Mouse (Mus musculus): Measurements from ENCODE around the gene Apbb2. TPM values are rescaled to one million over a fixed set of nuclear protein-coding genes. Genes with fewer than 3 reads are reported as not detected.

The Apbb2 gene
- polyA plus RNA-seq, 2 experiments: 15.8 to 45.8 TPM

DNA sequence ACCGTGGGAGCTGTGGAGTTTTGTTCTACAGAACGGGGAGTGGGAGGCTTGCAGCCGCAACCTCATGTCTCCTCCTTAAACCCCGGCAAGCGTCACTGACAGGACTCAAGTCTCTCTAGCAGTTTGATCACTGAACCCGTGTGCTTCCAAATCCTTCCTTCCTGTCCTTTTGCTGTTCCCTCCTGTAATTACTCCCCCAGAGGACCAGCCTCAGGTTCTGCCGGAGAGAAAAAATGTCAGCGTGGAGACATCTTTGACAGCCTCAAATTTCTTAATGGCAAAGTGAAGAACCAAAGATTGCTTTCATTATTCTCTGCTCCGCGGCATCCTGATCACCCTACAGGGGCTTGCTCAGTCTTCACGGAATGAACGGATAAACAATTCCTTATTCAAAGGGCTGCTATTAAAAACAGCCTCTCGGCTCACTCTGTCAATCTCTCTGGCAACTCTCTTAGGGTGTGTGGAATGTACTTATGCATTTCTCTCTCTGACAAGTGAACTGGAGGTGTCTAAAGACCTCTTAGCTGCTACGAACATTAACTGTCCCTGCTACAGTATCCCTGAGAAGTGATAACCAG lies 298.7 kb downstream of the Apbb2 start:
- no peaks in the 10 kb centered on the region for H3K27me3 ChIP-seq (ENCODE audit: control insufficient read depth, insufficient read depth, low read length)
- no peak overlapping the region for H3K9ac ChIP-seq (ENCODE audit: low read depth, low read length, severe bottlenecking)
- H3K4me3 ChIP-seq (replicated peaks; ENCODE audit: low read length): no peak overlapping the region
- no peaks in the 10 kb centered on the region for H3K9me3 ChIP-seq (ENCODE audit: control insufficient read depth, low read length)
- H3K27ac ChIP-seq (replicated peaks; ENCODE audit: low read depth, low read length): no peak overlapping the region
- no peaks in the 10 kb centered on the region for H3K4me1 ChIP-seq (ENCODE audit: control insufficient read depth, insufficient read depth, low read length)
- DNase-seq (ENCODE audit: low spot score) (no peak), ATAC-seq (ENCODE audit: low FRiP score, low read depth) (no peak)
- H3K36me3 ChIP-seq (ENCODE audit: control insufficient read depth, insufficient read depth, low read length): no peaks in the 10 kb centered on the region
- TF ChIP-seq POLR2A (IDR thresholded peaks at IDR 0.05; ENCODE audit: borderline replicate concordance, extremely low read depth, insufficient read depth, insufficient read length): no peak
- no peak overlapping the region for H3K4me2 ChIP-seq (replicated peaks; ENCODE audit: low read depth, low read length, severe bottlenecking)
- WGBS: 65% methylated on average over 14 of the region's 14 CpGs

DNA sequence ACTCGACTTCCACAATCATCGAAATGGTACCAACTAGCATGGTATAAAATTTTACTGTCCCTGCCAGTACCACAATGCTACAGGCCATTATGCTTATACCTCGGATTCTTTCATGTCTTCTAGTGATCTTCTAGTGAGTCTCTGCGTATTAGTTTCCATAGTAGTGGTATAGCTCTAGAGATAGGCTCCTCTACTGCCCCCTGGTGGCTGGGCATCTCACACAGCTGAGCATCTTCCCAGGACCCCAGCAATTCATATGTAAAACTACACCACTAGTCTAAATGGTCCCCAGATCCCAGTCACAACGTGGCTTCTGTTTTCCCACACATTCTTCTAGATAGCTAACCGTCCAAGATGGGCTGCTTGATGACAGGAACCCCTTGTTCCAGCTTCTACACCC lies 299.2 kb downstream of the Apbb2 start:
- Histone ChIP-seq H3K4me2 (replicated peaks; ENCODE audit: low read depth, low read length, severe bottlenecking) (no peak overlapping the region), H3K9me3 (ENCODE audit: control insufficient read depth, low read length) (no peaks in the 10 kb centered on the region), H3K4me1 (ENCODE audit: control insufficient read depth, insufficient read depth, low read length) (no peaks in the 10 kb centered on the region), H3K27me3 (ENCODE audit: control insufficient read depth, insufficient read depth, low read length) (no peaks in the 10 kb centered on the region), H3K27ac (replicated peaks; ENCODE audit: low read depth, low read length) (no peak overlapping the region), H3K4me3 (replicated peaks; ENCODE audit: low read length) (no peak overlapping the region), H3K36me3 (ENCODE audit: control insufficient read depth, insufficient read depth, low read length) (no peaks in the 10 kb centered on the region), H3K9ac (ENCODE audit: low read depth, low read length, severe bottlenecking) (no peak overlapping the region)
- ATAC-seq (ENCODE audit: low FRiP score, low read depth) (no peak), DNase-seq (ENCODE audit: low spot score) (no peak)
- TF ChIP-seq POLR2A (IDR thresholded peaks at IDR 0.05; ENCODE audit: borderline replicate concordance, extremely low read depth, insufficient read depth, insufficient read length): no peak
- WGBS: 68% methylated on average over 6 of the region's 6 CpGs

DNA sequence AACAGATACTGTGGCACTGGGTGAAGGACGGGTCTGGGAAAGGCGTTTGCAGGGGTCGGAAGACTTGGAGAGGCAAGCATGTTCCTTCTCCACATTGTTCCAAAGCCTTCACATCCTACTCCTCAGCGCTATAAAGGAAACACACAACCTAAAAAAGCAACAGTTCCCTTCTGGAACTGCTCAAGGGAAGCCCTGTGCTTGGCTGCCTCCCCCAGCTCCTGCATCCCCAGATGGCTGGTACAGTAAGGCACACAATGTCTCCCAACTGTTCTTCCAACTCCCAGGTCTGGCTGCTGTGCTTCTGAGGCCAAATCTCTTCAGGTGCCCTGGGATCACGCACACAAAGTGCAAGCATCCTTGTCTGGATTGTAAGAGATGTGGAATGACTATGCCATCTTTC lies 302.8 kb downstream of the Apbb2 start:
- ATAC-seq (ENCODE audit: low FRiP score, low read depth): no peak
- 82% methylated on average over 5 of the region's 5 CpGs for WGBS
- Histone ChIP-seq H3K4me1 (ENCODE audit: control insufficient read depth, insufficient read depth, low read length) (no peaks in the 10 kb centered on the region), H3K27me3 (ENCODE audit: control insufficient read depth, insufficient read depth, low read length) (no peaks in the 10 kb centered on the region), H3K9ac (ENCODE audit: low read depth, low read length, severe bottlenecking) (no peak overlapping the region), H3K4me3 (replicated peaks; ENCODE audit: low read length) (no peak overlapping the region), H3K4me2 (replicated peaks; ENCODE audit: low read depth, low read length, severe bottlenecking) (no peak overlapping the region), H3K36me3 (ENCODE audit: control insufficient read depth, insufficient read depth, low read length) (0 out of 2 replicates have a peak, but pooled peaks cover 4% of the 10 kb centered on the region), H3K27ac (replicated peaks; ENCODE audit: low read depth, low read length) (no peak overlapping the region), H3K9me3 (ENCODE audit: control insufficient read depth, low read length) (no peaks in the 10 kb centered on the region)
- no peak for TF ChIP-seq POLR2A (IDR thresholded peaks at IDR 0.05; ENCODE audit: borderline replicate concordance, extremely low read depth, insufficient read depth, insufficient read length)
- DNase-seq (ENCODE audit: low spot score): no peak

DNA sequence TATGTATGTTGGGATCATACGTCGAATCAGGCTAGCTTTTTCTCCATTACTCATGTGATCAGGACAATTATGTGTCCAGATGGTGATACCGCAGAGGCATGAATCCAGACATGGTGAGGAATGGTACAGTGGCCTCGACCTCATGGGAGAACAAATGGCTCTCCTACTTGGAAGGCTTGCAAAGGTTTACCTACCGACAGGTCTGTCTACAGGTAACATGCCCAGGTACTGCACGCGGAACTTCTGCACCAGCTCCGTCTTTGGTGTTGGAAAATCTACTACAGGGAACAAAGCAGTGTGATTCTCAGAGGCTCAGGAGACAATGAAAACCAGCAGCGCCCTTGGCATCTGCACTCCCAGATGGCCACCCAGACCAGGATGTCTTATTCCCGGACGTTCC lies 307.8 kb downstream of the Apbb2 start:
- ATAC-seq (ENCODE audit: low FRiP score, low read depth) (no peak), DNase-seq (ENCODE audit: low spot score) (no peak)
- no peaks in the 10 kb centered on the region for H3K4me1 ChIP-seq (ENCODE audit: control insufficient read depth, insufficient read depth, low read length)
- no peak overlapping the region for H3K4me2 ChIP-seq (replicated peaks; ENCODE audit: low read depth, low read length, severe bottlenecking)
- no peak overlapping the region for H3K9ac ChIP-seq (ENCODE audit: low read depth, low read length, severe bottlenecking)
- no peaks in the 10 kb centered on the region for H3K9me3 ChIP-seq (ENCODE audit: control insufficient read depth, low read length)
- H3K27me3 ChIP-seq (ENCODE audit: control insufficient read depth, insufficient read depth, low read length): no peaks in the 10 kb centered on the region
- no peak overlapping the region for H3K4me3 ChIP-seq (replicated peaks; ENCODE audit: low read length)
- WGBS: 96% methylated on average over 11 of the region's 11 CpGs
- H3K36me3 ChIP-seq (ENCODE audit: control insufficient read depth, insufficient read depth, low read length): peaks cover 33% of the 10 kb centered on the region
- TF ChIP-seq POLR2A (IDR thresholded peaks at IDR 0.05; ENCODE audit: borderline replicate concordance, extremely low read depth, insufficient read depth, insufficient read length): no peak
- no peak overlapping the region for H3K27ac ChIP-seq (replicated peaks; ENCODE audit: low read depth, low read length)

DNA sequence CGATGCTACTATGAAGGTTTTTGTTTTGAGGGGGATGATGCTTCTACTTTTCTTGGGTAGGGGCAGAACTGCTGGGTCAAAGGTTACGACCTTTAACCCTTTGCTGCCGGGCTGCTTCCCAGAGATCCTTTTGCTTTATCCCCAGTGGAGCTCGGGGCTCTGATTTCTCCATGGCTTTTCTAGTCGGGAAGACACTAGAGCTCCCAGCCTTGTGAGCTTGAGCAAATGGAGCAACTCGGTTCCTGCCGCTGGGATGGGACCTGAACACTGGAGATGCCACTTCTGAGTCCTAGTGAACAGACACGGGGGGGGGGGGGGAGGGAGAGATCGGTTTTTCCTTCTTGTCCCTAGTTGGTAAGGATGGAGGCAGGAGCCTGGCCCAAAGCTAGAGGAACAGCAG lies 308.3 kb downstream of the Apbb2 start:
- Histone ChIP-seq H3K36me3 (ENCODE audit: control insufficient read depth, insufficient read depth, low read length) (peaks cover 33% of the 10 kb centered on the region), H3K4me2 (replicated peaks; ENCODE audit: low read depth, low read length, severe bottlenecking) (no peak overlapping the region), H3K9me3 (ENCODE audit: control insufficient read depth, low read length) (no peaks in the 10 kb centered on the region), H3K27ac (replicated peaks; ENCODE audit: low read depth, low read length) (no peak overlapping the region), H3K9ac (ENCODE audit: low read depth, low read length, severe bottlenecking) (no peak overlapping the region), H3K4me1 (ENCODE audit: control insufficient read depth, insufficient read depth, low read length) (no peaks in the 10 kb centered on the region), H3K27me3 (ENCODE audit: control insufficient read depth, insufficient read depth, low read length) (no peaks in the 10 kb centered on the region), H3K4me3 (replicated peaks; ENCODE audit: low read length) (no peak overlapping the region)
- 75% methylated on average over 8 of the region's 9 CpGs for WGBS
- ATAC-seq (ENCODE audit: low FRiP score, low read depth) (no peak), DNase-seq (ENCODE audit: low spot score) (no peak)
- no peak for TF ChIP-seq POLR2A (IDR thresholded peaks at IDR 0.05; ENCODE audit: borderline replicate concordance, extremely low read depth, insufficient read depth, insufficient read length)

DNA sequence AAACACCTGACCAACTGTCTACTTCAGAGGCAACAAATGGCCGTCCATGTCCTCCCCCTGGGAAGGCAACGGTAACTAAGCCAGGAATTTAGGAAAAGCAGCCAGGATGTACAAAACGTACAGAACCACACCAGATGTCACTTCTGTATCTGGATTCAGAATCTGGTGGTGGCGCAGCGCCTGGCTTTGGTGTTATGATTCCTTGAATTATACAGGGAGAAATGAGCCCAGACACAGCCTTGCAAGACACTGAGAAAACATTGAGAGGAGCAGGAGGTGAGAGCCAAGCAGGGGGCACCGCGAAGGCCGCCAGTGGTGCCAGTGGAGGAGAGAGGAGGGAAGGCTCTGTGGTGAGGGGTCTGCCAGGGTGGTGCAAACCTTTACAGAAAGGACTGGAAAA lies 313.1 kb downstream of the Apbb2 start:
- DNase-seq (ENCODE audit: low spot score) (no peak), ATAC-seq (ENCODE audit: low FRiP score, low read depth) (no peak)
- Histone ChIP-seq H3K4me2 (replicated peaks; ENCODE audit: low read depth, low read length, severe bottlenecking) (no peak overlapping the region), H3K36me3 (ENCODE audit: control insufficient read depth, insufficient read depth, low read length) (peaks cover 49% of the 10 kb centered on the region), H3K9ac (ENCODE audit: low read depth, low read length, severe bottlenecking) (no peak overlapping the region), H3K27ac (replicated peaks; ENCODE audit: low read depth, low read length) (no peak overlapping the region), H3K4me3 (replicated peaks; ENCODE audit: low read length) (no peak overlapping the region), H3K4me1 (ENCODE audit: control insufficient read depth, insufficient read depth, low read length) (no peaks in the 10 kb centered on the region), H3K9me3 (ENCODE audit: control insufficient read depth, low read length) (no peaks in the 10 kb centered on the region), H3K27me3 (ENCODE audit: control insufficient read depth, insufficient read depth, low read length) (no peaks in the 10 kb centered on the region)
- TF ChIP-seq POLR2A (IDR thresholded peaks at IDR 0.05; ENCODE audit: borderline replicate concordance, extremely low read depth, insufficient read depth, insufficient read length): no peak
- 79% methylated on average over 8 of the region's 8 CpGs for WGBS
